Mouse (Mus musculus) lung, adult 18-20 months (tissue): Measurements from ENCODE around the gene Tmem274.

Source experiments
- DNase-seq, 2 experiments: peaks; one replicate each; pipeline ENCODE4 v3.0.0; 2022; ENCODE audit warnings: mixed read lengths in 2 of 2

Gene Tmem274

GRCm38 (mm10) chr4:149526330-149526729 is 49.2 kb downstream of the Tmem274 start:
- no peak for DNase-seq

GRCm38 (mm10) chr4:149527621-149528354 is 50.6 kb downstream of the Tmem274 start:
- no peak for DNase-seq

- no peak for DNase-seq
Observed at GRCm38 (mm10) chr4:149529691-149530090, 52.5 kb downstream of the Tmem274 start.
